In genomic region chr12:71933989-71934645, GRCm38 (mm10) we compare ENCODE assay signal across 13 mouse cellular contexts.
DNase-seq lines count a peak whose midpoint lies in the region; ATAC-seq and TF ChIP-seq lines count a peak whose summit lies in the region.
"Had no signal": no experiment of that assay in that cellular context is flagged by ENCODE, and none has a peak within 500 bp of the region (broad histone marks: within the 10 kb centered on the region; RNA-seq: fewer than 3 reads in every experiment).

No protein-coding gene starts in this region.

- H3K4me3 ChIP-seq in gastrocnemius, adult 2 months: no peak overlapping the region
- H3K4me3 ChIP-seq in liver, adult 2 months (ENCODE audit: insufficient read depth, low read depth, low read length): no peak overlapping the region; the same call in 1 of the 2 replicates
- H3K4me3 ChIP-seq in intestine, postnatal 0 days (ENCODE audit: low read depth, low read length): no peak overlapping the region
- H3K4me3 ChIP-seq: limb, embryonic 13.5 days; midbrain, embryonic 15.5 days had no signal

- no peak for TF ChIP-seq POLR2A in liver, adult 2 months (IDR thresholded peaks at IDR 0.05; ENCODE audit: extremely low read depth, insufficient read depth, low read length)

- no peak for DNase-seq in gastrocnemius, adult 2 months
- no peak for DNase-seq in gastrocnemius, adult 18-20 months (ENCODE audit: low spot score)
- peak; percentile 97 for DNase-seq in liver, adult 2 months (ENCODE audit: extremely low read depth, low read depth, low spot score)
- DNase-seq in liver (no peak), adipocyte (ENCODE audit: low spot score) (peak; percentile 35)
- DNase-seq in thymus, postnatal 0 days (ENCODE audit: low spot score): no peak
- no peak for DNase-seq in spleen, adult 12 weeks (ENCODE audit: low spot score)
- DNase-seq: kidney, postnatal 36 days; right cerebral cortex, adult 18-20 months; thymus, adult 2 months had no signal

- H3K4me2 ChIP-seq in intestine, postnatal 0 days (replicated peaks; ENCODE audit: low read depth): 0 out of 2 replicates have a peak overlapping the region, but pooled peaks have one; percentile 4
- H3K4me2 ChIP-seq: limb, embryonic 13.5 days; midbrain, embryonic 15.5 days had no signal

- H3K36me3 ChIP-seq in liver, adult 2 months (ENCODE audit: control insufficient read depth, insufficient read depth, low read length): peaks cover 14% of the 10 kb centered on the region; the same call in 1 of the 2 replicates
- peaks cover 13% of the 10 kb centered on the region; the same call in 1 of the 2 replicates for H3K36me3 ChIP-seq in intestine, postnatal 0 days (ENCODE audit: control insufficient read depth, insufficient read depth)
- H3K36me3 ChIP-seq: midbrain, embryonic 15.5 days had no signal

- peaks cover 41% of the 10 kb centered on the region for H3K4me1 ChIP-seq in liver, adult 2 months (ENCODE audit: control insufficient read depth, insufficient read depth, low read length)
- peaks cover 11% of the 10 kb centered on the region; the same call in 1 of the 2 replicates for H3K4me1 ChIP-seq in intestine, postnatal 0 days (replicated peaks; ENCODE audit: control insufficient read depth, insufficient read depth, low read length)
- H3K4me1 ChIP-seq: midbrain, embryonic 15.5 days had no signal

- H3K27me3 ChIP-seq in liver, adult 2 months (ENCODE audit: control insufficient read depth, insufficient read depth, low read length): no peaks in the 10 kb centered on the region
- no peaks in the 10 kb centered on the region for H3K27me3 ChIP-seq in intestine, postnatal 0 days (replicated peaks; ENCODE audit: control insufficient read depth, insufficient read depth, low read length)
- H3K27me3 ChIP-seq: limb, embryonic 13.5 days; midbrain, embryonic 15.5 days had no signal

- peaks cover 23% of the 10 kb centered on the region; the same call in 1 of the 2 replicates for H3K79me2 ChIP-seq in liver, adult 2 months (ENCODE audit: control insufficient read depth, insufficient read depth, low read length)

- peak overlapping the region; percentile 40 for H3K27ac ChIP-seq in gastrocnemius, adult 2 months
- peak overlapping the region; percentile 91 for H3K27ac ChIP-seq in liver, adult 2 months (replicated peaks; ENCODE audit: insufficient read depth, low read depth, low read length)
- H3K27ac ChIP-seq in intestine, postnatal 0 days (ENCODE audit: low read depth, low read length): no peak overlapping the region
- H3K27ac ChIP-seq: limb, embryonic 13.5 days; midbrain, embryonic 15.5 days had no signal

- H3K9me3 ChIP-seq in intestine, postnatal 0 days (ENCODE audit: control insufficient read depth): no peaks in the 10 kb centered on the region
- H3K9me3 ChIP-seq: limb, embryonic 13.5 days; midbrain, embryonic 15.5 days had no signal

- intact Hi-C loops in gastrocnemius, adult 2 months (cut with DNase I): no loop called here

- WGBS in liver, adult 2 months: 18% methylated on average over 6 of the region's 6 CpGs
- 62% methylated on average over 6 of the region's 6 CpGs for WGBS in intestine, postnatal 0 days

- peak overlapping the region; percentile 25 for H3K9ac ChIP-seq in liver, adult 2 months (ENCODE audit: low read depth, low read length)
- no peak overlapping the region for H3K9ac ChIP-seq in intestine, postnatal 0 days (ENCODE audit: low read depth, low read length)
- H3K9ac ChIP-seq: limb, embryonic 13.5 days; midbrain, embryonic 15.5 days had no signal

- ATAC-seq in intestine, postnatal 0 days: 0 out of 2 replicates have a peak, but pooled peaks have one; percentile 7
- ATAC-seq: midbrain, embryonic 15.5 days had no signal

- TF ChIP-seq CTCF in gastrocnemius, adult 2 months (IDR thresholded peaks at IDR 0.05): no peak
- TF ChIP-seq CTCF in liver, adult 2 months (IDR thresholded peaks at IDR 0.05; ENCODE audit: low read depth, low read length): no peak
- TF ChIP-seq CTCF in intestine, postnatal 0 days (IDR thresholded peaks at IDR 0.05; ENCODE audit: low read depth): no peak

Comparison
In these comparisons a context has a peak if more than half of its experiments do, and no peak if none do; other contexts are left out.
1. DNase-seq: peak in liver, adult 2 months (single experiment) and adipocyte (single experiment); none in gastrocnemius, adult 2 months (single experiment), gastrocnemius, adult 18-20 months (single experiment), liver (single experiment), thymus, postnatal 0 days (single experiment) and spleen, adult 12 weeks (single experiment).